Mouse (Mus musculus) CH12.LX (cell line): Measurements from ENCODE around the gene Gm49325. TPM values are rescaled to one million over a fixed set of nuclear protein-coding genes. Genes with fewer than 3 reads are reported as not detected.

ENCODE experiments used
- DNase-seq: peaks from one replicate; pipeline ENCODE4 v3.0.0-alpha.2; 2013; ENCODE audit errors: extremely low read depth
- H3K27ac ChIP-seq: 2 replicates; pipeline ENCODE4 v1.5.1; 2012; ENCODE audit warnings: low read depth, mild to moderate bottlenecking, control low read depth, moderate library complexity; ENCODE audit not compliant: insufficient read depth
- H3K27me3 ChIP-seq: replicated peaks from 2 replicates; pipeline ENCODE3; 2012; ENCODE audit warnings: inconsistent platforms
- H3K36me3 ChIP-seq, 2 experiments: replicated peaks in 1 of 2; 2 replicates each; pipeline versions ENCODE3 to v1.6.1; 2012; ENCODE audit warnings: inconsistent platforms in 1 of 2, low read length in 1 of 2, mild to moderate bottlenecking in 1 of 2, mixed read lengths in 1 of 2, moderate library complexity in 1 of 2; ENCODE audit not compliant: control insufficient read depth in 1 of 2, insufficient read depth in 1 of 2
- H3K4me1 ChIP-seq, 2 experiments: 2 replicates each; pipeline ENCODE4 v1.6.1; 2012; ENCODE audit warnings: inconsistent platforms in 1 of 2, moderate library complexity in 1 of 2; ENCODE audit not compliant: insufficient read depth in 2 of 2, control insufficient read depth in 1 of 2
- H3K4me2 ChIP-seq: 2 replicates; pipeline ENCODE4 v1.6.1; 2012; ENCODE audit warnings: low read depth, mild to moderate bottlenecking, control low read depth; ENCODE audit not compliant: poor library complexity, insufficient read depth, severe bottlenecking
- H3K4me3 ChIP-seq, 3 experiments: fragments of 150-350 bp in 1 of 3; sonication (generic) in 1 of 3; replicated peaks in 1 of 3; 2 replicates each; pipeline versions ENCODE3 to v1.5.1; 2011 to 2012; ENCODE audit warnings: low read depth in 2 of 3, low read length in 2 of 3, mild to moderate bottlenecking in 2 of 3, moderate library complexity in 2 of 3, control low read depth in 1 of 3, improper control_type of control experiment in 1 of 3, inconsistent platforms in 1 of 3, mixed read lengths in 1 of 3; ENCODE audit not compliant: poor library complexity in 1 of 3
- H3K79me2 ChIP-seq: replicated peaks from 2 replicates; pipeline ENCODE4 v1.6.1; 2012; ENCODE audit warnings: mild to moderate bottlenecking, moderate library complexity; ENCODE audit not compliant: control insufficient read depth, poor library complexity, insufficient read depth, severe bottlenecking; ENCODE audit errors: extremely low read depth
- H3K9ac ChIP-seq: 2 replicates; pipeline ENCODE4 v1.6.1; 2012; ENCODE audit warnings: low read depth, mild to moderate bottlenecking, control low read depth, moderate library complexity; ENCODE audit not compliant: insufficient read depth
- H3K9me3 ChIP-seq: replicated peaks from 2 replicates; pipeline ENCODE3; 2012; ENCODE audit warnings: low read length, inconsistent platforms, mixed read lengths
- CHD2 ChIP-seq: IDR thresholded peaks from 2 replicates; pipeline ENCODE4 v1.6.1; 2011; ENCODE audit warnings: low read length, improper control_type of control experiment
- CTCF ChIP-seq, 2 experiments: IDR thresholded peaks in 1 of 2; conservative IDR thresholded peaks in 1 of 2; 2 replicates each; pipeline ENCODE4 v1.5.1; 2011 to 2012; ENCODE audit warnings: low read depth in 2 of 2, low read length in 2 of 2, improper control_type of control experiment in 1 of 2, inconsistent platforms in 1 of 2, mild to moderate bottlenecking in 1 of 2, moderate library complexity in 1 of 2
- ELF1 ChIP-seq: IDR thresholded peaks from 2 replicates; pipeline ENCODE4 v1.6.1; 2014; ENCODE audit warnings: low read depth, mild to moderate bottlenecking, inconsistent platforms, low read length, improper control_type of control experiment
- ETS1 ChIP-seq: conservative IDR thresholded peaks from 2 replicates; pipeline ENCODE4 v1.6.1; 2012; ENCODE audit warnings: low read depth, mild to moderate bottlenecking, inconsistent platforms, low read length, improper control_type of control experiment, moderate library complexity
- HCFC1 ChIP-seq: IDR thresholded peaks from 2 replicates; pipeline ENCODE4 v1.6.1; 2012; ENCODE audit warnings: low read depth, mild to moderate bottlenecking, inconsistent platforms, low read length, improper control_type of control experiment
- IRF4 ChIP-seq: IDR thresholded peaks from 2 replicates; pipeline ENCODE4 v1.6.1; 2014; ENCODE audit warnings: low read depth, mild to moderate bottlenecking, inconsistent platforms, low read length, improper control_type of control experiment
- KAT2A ChIP-seq: IDR thresholded peaks from 2 replicates; pipeline ENCODE4 v1.6.1; 2012; ENCODE audit warnings: low read length, improper control_type of control experiment, inconsistent platforms; ENCODE audit not compliant: insufficient replicate concordance
- MAFK ChIP-seq: IDR thresholded peaks from 2 replicates; pipeline ENCODE4 v1.6.1; 2011; ENCODE audit warnings: low read length, improper control_type of control experiment; ENCODE audit not compliant: insufficient replicate concordance
- MAX ChIP-seq: IDR thresholded peaks from 2 replicates; pipeline ENCODE4 v1.6.1; 2011; ENCODE audit warnings: low read length, improper control_type of control experiment
- MEF2A ChIP-seq: IDR thresholded peaks from 2 replicates; pipeline ENCODE4 v1.6.1; 2014; ENCODE audit warnings: low read depth, mild to moderate bottlenecking, inconsistent platforms, low read length, improper control_type of control experiment, borderline replicate concordance
- MXI1 ChIP-seq: IDR thresholded peaks from 2 replicates; pipeline ENCODE4 v1.6.1; 2011; ENCODE audit warnings: mild to moderate bottlenecking, low read depth, low read length, improper control_type of control experiment
- PAX5 ChIP-seq: IDR thresholded peaks from 2 replicates; pipeline ENCODE4 v1.6.1; 2012; ENCODE audit warnings: low read length, inconsistent platforms, mixed read lengths
- POLR2AphosphoS2 ChIP-seq: IDR thresholded peaks from 2 replicates; pipeline ENCODE4 v1.6.1; 2011; ENCODE audit warnings: low read depth, low read length, improper control_type of control experiment
- TCF12 ChIP-seq: IDR thresholded peaks from 2 replicates; pipeline ENCODE4 v1.6.1; 2014; ENCODE audit warnings: low read depth, mild to moderate bottlenecking, inconsistent platforms, low read length, improper control_type of control experiment
- USF1 ChIP-seq: IDR thresholded peaks from 2 replicates; pipeline ENCODE4 v1.6.1; 2014; ENCODE audit warnings: low read depth, mild to moderate bottlenecking, inconsistent platforms, low read length, improper control_type of control experiment
- USF2 ChIP-seq: conservative IDR thresholded peaks from 2 replicates; pipeline ENCODE4 v1.6.1; 2011; ENCODE audit warnings: low read depth, low read length, improper control_type of control experiment
- ZC3H11A ChIP-seq: IDR thresholded peaks from 2 replicates; pipeline ENCODE4 v1.6.1; 2012; ENCODE audit warnings: low read depth, mild to moderate bottlenecking, inconsistent platforms, low read length, improper control_type of control experiment
- dilution Hi-C: fragments of 300-500 bp; cut with MboI; formaldehyde crosslinking; loops from 2 replicates; pipeline ENCODE4 v1.14.3; 2020; ENCODE audit warnings: low sequenced_read_pairs; ENCODE audit not compliant: extremely low pct_unique_long_range_greater_than_20kb, extremely low pct_ligation_motif_present
- in situ Hi-C: fragments of 300-500 bp; cut with MboI; formaldehyde crosslinking; loops from 3 replicates; pipeline ENCODE4 v1.14.3; 2019; ENCODE audit warnings: low sequenced_read_pairs, low pct_ligation_motif_present, low pct_unique_long_range_greater_than_20kb, mixed read lengths
- polyA plus RNA-seq: library from polyadenylated mRNA; unstranded; fragments of >175 nt; gene quantifications from 2 replicates; pipeline ENCODE4 v1.2.1, GENCODE M21; 2012; ENCODE audit warnings: low read depth; ENCODE audit not compliant: insufficient read length
- total RNA-seq, 2 experiments: library from RNA; depleted of rRNA; stranded (reverse); fragments of 300-350 nt in 1 of 2; fragments of >200 nt in 1 of 2; gene quantifications; 2 replicates each; pipeline ENCODE4 v1.2.3; 2012 to 2014

Gene Gm49325
- total and polyA plus RNA-seq, 3 experiments: 1.1 to 26.9 TPM; not detected in 1

GRCm38 (mm10) chr10:77636234-77636922, 30.4 kb downstream of the Gm49325 start:
- no peak overlapping the region for H3K27ac ChIP-seq
- H3K4me2 ChIP-seq: no peak overlapping the region
- no peaks in the 10 kb centered on the region for H3K27me3 ChIP-seq
- TF ChIP-seq MAX (no peak), CTCF (conservative IDR thresholded peaks at IDR 0.05 in 1 of 2, IDR thresholded peaks at IDR 0.05 in 1 of 2; ENCODE audit: low read depth in 2 of 2, low read length in 2 of 2) (no peak), KAT2A (no peak), PAX5 (no peak), IRF4 (no peak)
- peaks cover 19% of the 10 kb centered on the region for H3K79me2 ChIP-seq
- no peak overlapping the region for H3K4me3 ChIP-seq
- dilution Hi-C loops (no loop called here), in situ Hi-C loops (loop anchor here (25.0 kb wide), 1 partner anchor 251 kb away; no protein-coding TSS in a partner anchor)
- H3K9ac ChIP-seq: no peak overlapping the region
- H3K4me1 ChIP-seq: peaks cover 8 to 46% of the 10 kb centered on the region in 2 experiments
- peaks cover 66 to 87% of the 10 kb centered on the region in 2 experiments for H3K36me3 ChIP-seq
- DNase-seq: no peak
- no peaks in the 10 kb centered on the region for H3K9me3 ChIP-seq

GRCm38 (mm10) chr10:77638956-77639355, 33.0 kb downstream of the Gm49325 start:
- H3K4me1 ChIP-seq: peaks cover 7 to 22% of the 10 kb centered on the region in 2 experiments
- no peak for TF ChIP-seq MXI1
- no peak for TF ChIP-seq USF2
- TF ChIP-seq CTCF (conservative IDR thresholded peaks at IDR 0.05 in 1 of 2, IDR thresholded peaks at IDR 0.05 in 1 of 2; ENCODE audit: low read depth in 2 of 2, low read length in 2 of 2): no peak
- no peak for TF ChIP-seq MAFK
- TF ChIP-seq ELF1: no peak
- TF ChIP-seq ZC3H11A: no peak
- no peak for TF ChIP-seq POLR2AphosphoS2
- TF ChIP-seq USF1: no peak
- TF ChIP-seq ETS1: no peak
- TF ChIP-seq HCFC1: no peak
- no peak for TF ChIP-seq CHD2
- no peak for TF ChIP-seq TCF12
- TF ChIP-seq MEF2A: no peak
- TF ChIP-seq, all 38 proteins: peak for 0
- Histone ChIP-seq H3K9me3 (no peaks in the 10 kb centered on the region), H3K79me2 (peaks cover 15% of the 10 kb centered on the region), H3K4me3 (no peak overlapping the region), H3K4me2 (no peak overlapping the region), H3K36me3 (peaks cover 72 to 88% of the 10 kb centered on the region in 2 experiments), H3K9ac (no peak overlapping the region), H3K27ac (no peak overlapping the region), H3K27me3 (no peaks in the 10 kb centered on the region)
- in situ Hi-C loops: loop anchor here (25.0 kb wide), 1 partner anchor 248 kb away; no protein-coding TSS in a partner anchor
- DNase-seq: no peak
- dilution Hi-C loops: no loop called here
